ENCODE assay signal across 8 mouse cellular contexts in the genomic region with DNA sequence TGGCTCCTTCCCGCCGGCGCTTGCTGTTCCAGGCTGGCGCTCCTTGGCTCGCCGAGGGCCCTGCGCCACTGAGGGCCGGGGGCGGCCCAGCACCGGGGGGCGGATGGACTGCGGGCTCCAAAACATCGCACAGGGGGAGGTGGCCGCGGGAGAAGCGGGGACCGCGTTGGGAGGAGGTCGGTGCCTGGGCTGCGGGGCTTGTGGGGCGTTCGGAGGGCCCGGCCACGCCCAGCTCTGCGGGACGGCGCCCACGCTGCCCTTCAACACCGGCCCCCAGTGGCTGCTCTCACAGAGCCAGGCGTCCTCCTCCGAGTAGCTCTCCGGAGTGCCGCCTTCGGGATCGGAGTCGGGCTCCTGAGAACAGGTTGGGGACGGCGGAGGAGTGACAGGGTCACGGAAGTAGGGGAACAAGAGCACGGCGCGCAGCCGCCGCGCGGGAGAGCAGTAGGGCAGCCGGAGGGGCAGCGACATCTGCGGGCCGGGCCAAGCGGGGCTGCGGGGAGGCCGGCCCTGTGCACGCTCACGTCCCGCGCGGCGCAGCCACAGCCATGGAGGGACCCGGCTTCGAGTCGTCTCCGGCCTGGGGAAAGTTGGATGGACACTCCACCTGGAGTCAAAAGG. TPM values are rescaled to one million over a fixed set of nuclear protein-coding genes. Genes with fewer than 3 reads are reported as not detected.
DNase-seq lines count a peak whose midpoint lies in the region; ATAC-seq lines count a peak whose summit lies in the region.

No protein-coding gene starts in this region.

- peak overlapping the region; percentile 97 for H3K27ac ChIP-seq in limb, embryonic 12.5 days
- peak overlapping the region; percentile 94 for H3K27ac ChIP-seq in midbrain, embryonic 14.5 days (replicated peaks; ENCODE audit: low read depth, low read length)

- ATAC-seq in limb, embryonic 12.5 days (ENCODE audit: insufficient number of reproducible peaks, insufficient read depth, low FRiP score, low TSS enrichment, low read depth): peak; percentile 79
- ATAC-seq in midbrain, embryonic 14.5 days (ENCODE audit: low FRiP score, low TSS enrichment): peak; percentile 79

- peak overlapping the region; percentile 84 for H3K4me3 ChIP-seq in erythroblast, embryonic 14.5 days (replicated peaks)
- peak overlapping the region; percentile 74 for H3K4me3 ChIP-seq in limb, embryonic 12.5 days (replicated peaks)
- peak overlapping the region; percentile 64 for H3K4me3 ChIP-seq in midbrain, embryonic 14.5 days (replicated peaks; ENCODE audit: low read depth, low read length)

- WGBS in limb, embryonic 12.5 days: under 1% methylated on average over 63 of the region's 63 CpGs
- WGBS in midbrain, embryonic 14.5 days: under 1% methylated on average over 63 of the region's 63 CpGs

- H3K9me3 ChIP-seq in erythroblast, embryonic 14.5 days (ENCODE audit: control insufficient read depth, low read length): no peaks in the 10 kb centered on the region
- H3K9me3 ChIP-seq in limb, embryonic 12.5 days: no peaks in the 10 kb centered on the region
- no peaks in the 10 kb centered on the region for H3K9me3 ChIP-seq in midbrain, embryonic 14.5 days (ENCODE audit: control insufficient read depth, low read length)

- intact Hi-C loops in heart, postnatal 14 days (cut with DNase I): loop anchor here (5.0 to 10.0 kb wide), 2 partner anchors 139 to 201 kb away; no protein-coding TSS in a partner anchor

- peak overlapping the region; percentile 84 for H3K4me2 ChIP-seq in limb, embryonic 12.5 days
- H3K4me2 ChIP-seq in midbrain, embryonic 14.5 days (ENCODE audit: low read length): peak overlapping the region; percentile 83

- peak overlapping the region; percentile 86 for H3K9ac ChIP-seq in limb, embryonic 12.5 days (replicated peaks)
- H3K9ac ChIP-seq in midbrain, embryonic 14.5 days (replicated peaks; ENCODE audit: low read length): peak overlapping the region; percentile 83

- H3K4me1 ChIP-seq in erythroblast, embryonic 14.5 days (ENCODE audit: control insufficient read depth): peaks cover 29% of the 10 kb centered on the region
- peaks cover 17% of the 10 kb centered on the region for H3K4me1 ChIP-seq in limb, embryonic 12.5 days (replicated peaks)
- peaks cover 16% of the 10 kb centered on the region; the same call in 1 of the 2 replicates for H3K4me1 ChIP-seq in midbrain, embryonic 14.5 days (ENCODE audit: control insufficient read depth, insufficient read depth, low read length)

- peaks cover 5% of the 10 kb centered on the region for H3K36me3 ChIP-seq in erythroblast, embryonic 14.5 days (ENCODE audit: control insufficient read depth)
- H3K36me3 ChIP-seq in limb, embryonic 12.5 days: peaks cover 6% of the 10 kb centered on the region; the same call in 1 of the 2 replicates
- H3K36me3 ChIP-seq in midbrain, embryonic 14.5 days (ENCODE audit: control insufficient read depth, insufficient read depth, low read length): no peaks in the 10 kb centered on the region

- DNase-seq in cerebellum, adult 11 months: peak; percentile 73
- no peak for DNase-seq in cerebellum, postnatal 14 days
- DNase-seq in adrenal gland, adult (ENCODE audit: inconsistent age in 2 of 2, low spot score in 1 of 2): peak; percentile 87 to 95
- peak; percentile 81 for DNase-seq in heart, postnatal 14 days
- peak; percentile 72 for DNase-seq in midbrain, embryonic 14.5 days
- DNase-seq in spleen, postnatal 14 days (ENCODE audit: low spot score in 2 of 2): peak; percentile 50 to 68

- H3K27me3 ChIP-seq in erythroblast, embryonic 14.5 days (ENCODE audit: control insufficient read depth): peaks cover 11% of the 10 kb centered on the region
- peaks cover 15% of the 10 kb centered on the region for H3K27me3 ChIP-seq in limb, embryonic 12.5 days
- H3K27me3 ChIP-seq in midbrain, embryonic 14.5 days (ENCODE audit: control insufficient read depth, insufficient read depth, low read length): no peaks in the 10 kb centered on the region

RNA-seq across cellular contexts. Expression of a gene that starts 0.6 kb away (rescaled TPM):
- 1.5 and 1.7 TPM in 2 replicates for polyA plus RNA-seq in erythroblast, embryonic 14.5 days (2012)
- total RNA-seq in heart, postnatal 14 days (2021): under 1 TPM; 0.68 to 0.74 TPM
- 0.73 and 1.3 TPM in 2 replicates for polyA plus RNA-seq in limb, embryonic 12.5 days (2016; fragmentation: Nextera tagmentation; extraction: Ambion mirVana)
- 0.77 and 1.4 TPM in 2 replicates for polyA plus RNA-seq in midbrain, embryonic 14.5 days (2014; fragmentation: Nextera tagmentation; extraction: Ambion mirVana)

RNA-seq across cellular contexts. Expression of a gene that starts 20.4 kb away (rescaled TPM):
- polyA plus RNA-seq in erythroblast, embryonic 14.5 days (2012): 0.20 and 0.22 TPM in 2 replicates
- 1 to 10 TPM; 6.9 to 7.2 TPM for total RNA-seq in heart, postnatal 14 days (2021)
- 7.0 and 7.7 TPM in 2 replicates for polyA plus RNA-seq in limb, embryonic 12.5 days (2016; fragmentation: Nextera tagmentation; extraction: Ambion mirVana)
- 4.0 and 4.5 TPM in 2 replicates for polyA plus RNA-seq in midbrain, embryonic 14.5 days (2014; fragmentation: Nextera tagmentation; extraction: Ambion mirVana)

Comparison
In these comparisons a context has a peak if more than half of its experiments do, and no peak if none do; other contexts are left out.
1. DNase-seq: peak in cerebellum, adult 11 months (single experiment), adrenal gland, adult (2 of 2), heart, postnatal 14 days (2 of 2), midbrain, embryonic 14.5 days (single experiment) and spleen, postnatal 14 days (2 of 2); none in cerebellum, postnatal 14 days (0 of 2).
2. Peak in every context shown above with its lines, with median percentiles within 50 percentile points of each other: H3K4me3 ChIP-seq.